Mouse (Mus musculus) hindlimb bud, embryonic 11.5 days (tissue): ENCODE measurements at regions not wholly inside any gene's neighbourhood (a gene's known extent, or its start where the extent isn't known, plus 50 kb on each side); places are given as distances from the start of the nearest gene placed in this dataset.

Experiments
- DNase-seq: peaks from one replicate; pipeline ENCODE4 v3.0.0-alpha.2; 2012; ENCODE audit warnings: low read depth, low spot score; ENCODE audit errors: extremely low spot score

DNA sequence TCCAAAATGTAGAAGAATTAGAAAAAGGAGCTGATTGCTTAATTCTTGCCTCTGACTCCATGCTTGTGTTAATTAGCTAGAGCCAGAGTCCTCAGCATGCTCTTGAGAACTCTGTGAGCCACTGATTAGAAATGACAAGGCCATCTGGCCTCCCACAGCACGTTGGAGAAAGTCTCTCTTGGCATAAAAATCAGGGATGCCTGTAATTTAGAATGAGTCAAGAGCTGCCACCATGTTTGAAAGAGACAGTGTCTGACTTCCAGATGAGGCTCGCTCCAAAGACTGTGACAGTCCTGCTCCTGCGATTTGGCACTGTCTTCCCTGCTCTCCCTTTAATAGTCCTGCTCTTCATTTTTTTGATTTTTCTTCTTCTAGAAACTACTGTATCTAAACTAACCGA is 374.6 kb downstream of the Ipo11 start:
- DNase-seq, result no peak

DNA sequence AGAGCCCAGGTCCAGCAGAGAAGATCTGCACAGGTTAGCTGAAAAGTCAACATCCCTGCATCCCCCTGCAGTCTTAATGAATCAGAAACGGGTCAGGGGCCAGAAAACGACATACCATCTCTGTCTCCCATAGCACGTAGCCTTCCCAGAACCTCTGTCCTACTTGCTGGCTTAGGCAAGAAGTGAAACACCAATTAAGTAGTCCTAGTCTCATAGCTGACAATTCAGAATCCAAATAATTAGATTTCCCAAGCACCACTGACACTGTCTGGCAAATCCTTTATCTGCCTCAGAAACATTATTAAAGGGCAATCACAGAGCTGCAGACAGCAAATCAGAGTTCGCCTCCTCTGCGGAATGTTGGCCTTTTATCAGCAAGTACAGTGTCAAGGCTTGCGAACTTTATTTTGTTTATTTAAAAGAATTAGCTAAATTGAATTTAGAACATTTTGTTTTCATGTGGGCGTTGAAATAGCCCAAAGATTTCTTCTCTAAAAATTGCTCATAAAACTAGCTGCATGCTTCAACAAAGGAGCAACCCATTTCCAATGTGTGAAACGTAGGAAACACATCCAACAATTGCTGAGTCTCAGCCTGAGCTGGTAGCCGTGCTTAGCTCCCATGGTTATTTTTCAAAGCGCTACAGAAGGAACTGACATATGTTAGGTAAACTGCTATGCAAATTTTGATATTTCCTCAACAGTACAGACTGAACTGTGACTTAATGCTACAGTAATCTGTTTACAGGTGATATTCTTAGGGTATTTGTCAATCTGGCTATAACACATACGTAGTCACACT is 411.2 kb downstream of the Ipo11 start:
- no peak for DNase-seq

DNA sequence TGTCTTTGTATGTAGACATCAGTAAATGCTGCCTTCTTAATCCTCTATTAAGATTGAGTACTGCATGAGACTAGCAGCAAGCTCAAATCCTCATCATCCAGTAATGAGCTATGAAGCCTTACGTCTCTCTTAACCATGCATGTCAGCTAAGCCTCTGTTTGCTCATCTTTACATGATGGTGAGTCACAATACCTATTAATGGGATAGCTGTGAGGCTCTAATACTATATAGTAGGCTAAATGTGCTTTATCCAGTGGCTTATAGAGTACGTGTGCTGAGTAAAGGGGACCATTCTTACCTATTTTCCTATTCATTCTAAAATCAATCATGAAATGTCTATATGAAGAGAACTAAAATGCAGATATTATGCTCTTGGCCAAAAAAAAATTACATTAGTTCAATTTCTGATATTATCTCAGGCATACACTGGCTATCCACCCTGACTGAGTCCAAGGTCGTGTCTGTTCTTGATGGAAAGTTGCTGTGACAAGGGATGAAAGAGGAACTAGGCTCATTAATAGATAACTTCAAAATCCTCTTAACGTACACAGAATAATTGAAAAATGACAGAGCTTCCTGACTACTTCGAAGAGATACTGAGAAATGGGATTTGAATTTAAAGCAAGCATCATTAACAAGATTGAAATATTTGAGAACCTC is 422.1 kb downstream of the Ipo11 start:
- DNase-seq, result no peak

DNA sequence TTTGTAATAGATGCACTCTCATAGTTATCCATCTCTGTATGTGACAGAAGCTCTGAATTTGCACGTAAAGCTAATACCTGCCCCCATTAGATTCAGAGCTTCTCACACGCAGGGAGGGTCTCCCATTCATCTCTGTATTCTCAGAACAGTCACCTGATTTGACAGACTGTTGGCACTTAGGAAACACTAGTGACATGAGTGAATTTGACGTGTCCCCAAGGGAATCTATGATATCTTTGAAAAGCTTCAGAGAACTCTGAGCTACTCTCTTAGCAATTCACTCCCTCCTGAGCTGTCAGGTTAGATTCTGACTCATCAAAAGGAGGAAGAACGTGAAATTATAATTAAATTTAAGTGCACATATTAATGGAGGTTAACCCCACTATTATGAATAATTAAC is 423.1 kb downstream of the Ipo11 start:
- no peak for DNase-seq

DNA sequence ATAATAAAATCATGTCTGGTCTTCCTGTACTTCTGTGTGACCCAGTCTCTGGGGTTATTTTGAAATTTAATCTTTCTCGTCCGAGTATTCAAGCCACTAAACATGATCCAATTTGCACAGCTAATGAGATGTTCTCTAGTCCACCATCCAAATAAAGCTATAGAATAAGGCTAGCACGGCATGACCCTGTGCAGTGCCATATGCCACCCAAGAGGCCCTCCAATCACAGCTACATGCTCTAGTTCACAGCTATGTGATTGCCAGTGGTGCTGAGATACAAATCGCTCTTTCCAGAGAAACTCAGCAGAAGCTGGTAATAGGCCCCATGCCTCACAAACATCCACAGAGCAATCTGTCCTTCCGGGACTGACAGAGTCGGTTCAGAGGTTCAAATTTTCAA is 426.3 kb downstream of the Ipo11 start:
- DNase-seq, result no peak

DNA sequence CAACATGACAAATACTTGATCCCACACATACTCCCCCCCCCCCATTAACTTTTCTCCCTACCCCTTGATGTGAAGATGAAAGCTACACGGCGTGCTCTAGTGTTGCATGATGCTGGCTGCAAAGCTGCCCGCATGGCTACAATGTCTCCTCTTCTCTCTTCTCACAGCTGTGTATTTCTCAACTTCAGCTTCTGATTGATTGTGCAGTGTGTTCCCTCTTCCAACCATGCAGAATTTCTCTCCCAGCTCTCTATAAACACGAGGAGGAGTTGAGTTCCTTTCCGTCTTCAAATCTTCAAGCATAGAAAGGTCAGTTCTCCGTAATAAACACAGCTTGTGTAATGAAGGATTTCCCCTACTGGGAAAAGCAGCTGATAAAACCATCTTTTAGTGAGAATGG is 435.5 kb downstream of the Ipo11 start:
- no peak for DNase-seq

DNA sequence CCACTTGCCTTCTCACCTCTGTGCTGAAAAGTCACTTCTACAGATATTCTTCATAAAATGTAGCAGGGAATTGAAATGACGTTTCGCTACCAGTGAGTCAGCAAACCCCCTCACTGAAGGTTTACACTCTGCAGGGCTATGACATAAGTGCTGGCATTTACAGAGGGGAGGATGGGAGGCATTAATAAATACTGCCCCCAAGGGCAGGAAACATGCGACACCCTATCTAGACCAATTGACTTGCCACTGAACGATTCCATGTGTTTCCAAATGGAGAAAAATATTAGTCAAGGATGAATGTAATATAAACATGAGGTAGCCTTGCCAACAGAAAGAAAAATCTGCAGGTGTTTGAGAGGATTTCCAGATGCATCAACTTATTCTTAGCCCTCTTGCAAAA is 465.5 kb downstream of the Ipo11 start:
- no peak for DNase-seq

DNA sequence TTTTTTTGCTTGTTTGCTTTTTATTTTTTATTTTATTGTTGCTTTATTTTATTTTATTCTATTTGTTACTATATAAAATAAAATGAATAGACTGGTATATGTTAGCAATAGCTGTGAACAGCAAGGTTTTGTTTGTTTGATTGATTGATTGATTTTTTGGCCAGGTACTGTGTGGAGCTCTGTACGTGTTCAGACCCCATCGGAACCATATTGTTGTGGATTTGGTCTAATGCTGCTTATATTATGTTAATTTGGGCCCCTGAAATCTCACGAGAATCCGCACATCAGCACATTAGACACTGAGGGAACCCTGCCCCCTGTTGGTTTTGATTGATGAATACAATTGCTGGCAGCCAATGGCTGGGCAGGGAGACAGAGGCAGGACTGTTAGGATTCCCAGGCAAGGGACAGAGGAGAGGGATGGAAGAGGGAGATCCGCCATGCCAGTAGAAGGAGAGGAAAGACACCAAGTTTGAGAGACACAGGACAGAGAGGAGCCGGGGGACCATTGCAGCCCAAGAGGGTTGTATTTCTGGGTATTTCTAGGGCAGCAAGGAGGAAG is 482.3 kb downstream of the Ipo11 start:
- DNase-seq, result no peak

DNA sequence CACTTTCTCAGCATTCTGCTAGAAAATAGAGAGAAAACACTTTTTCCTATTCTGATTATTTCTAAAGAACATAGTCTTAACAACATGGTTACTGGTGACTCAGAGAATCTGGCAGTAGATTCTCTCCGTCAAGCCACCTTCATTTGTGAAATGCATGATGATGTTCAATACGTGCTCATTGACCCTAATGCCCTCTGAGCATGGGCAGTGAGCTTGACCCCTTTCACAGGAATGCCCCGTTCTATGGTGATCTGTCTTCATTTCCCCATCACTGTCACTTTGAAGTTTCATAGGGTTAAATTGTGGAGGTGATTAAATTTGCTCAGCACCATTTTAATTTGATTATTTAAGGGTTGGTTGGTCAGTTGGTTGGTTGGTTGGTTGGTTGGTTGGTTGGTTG is 504.6 kb downstream of the Ipo11 start:
- no peak for DNase-seq

DNA sequence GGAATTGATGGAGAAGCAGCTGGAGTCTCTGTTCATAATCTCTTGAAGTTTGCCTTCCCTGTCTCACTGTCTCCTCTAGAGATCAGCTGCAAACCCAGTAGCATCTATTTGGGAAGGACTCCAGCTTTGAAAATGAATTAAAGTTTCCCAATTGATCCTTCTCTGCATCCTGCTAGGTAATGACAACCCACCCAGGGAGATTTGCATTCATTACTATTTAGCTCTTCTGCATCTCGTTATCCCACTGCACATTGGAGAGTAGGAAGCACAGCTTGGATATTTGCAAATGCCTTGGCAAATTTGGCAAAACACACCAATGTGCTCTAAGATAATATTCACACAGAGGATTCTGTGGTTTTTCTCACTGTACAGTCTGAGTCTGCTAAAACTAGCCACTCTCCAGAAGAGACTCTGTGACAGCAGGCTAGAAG is 530.1 kb downstream of the Ipo11 start:
- no peak for DNase-seq

DNA sequence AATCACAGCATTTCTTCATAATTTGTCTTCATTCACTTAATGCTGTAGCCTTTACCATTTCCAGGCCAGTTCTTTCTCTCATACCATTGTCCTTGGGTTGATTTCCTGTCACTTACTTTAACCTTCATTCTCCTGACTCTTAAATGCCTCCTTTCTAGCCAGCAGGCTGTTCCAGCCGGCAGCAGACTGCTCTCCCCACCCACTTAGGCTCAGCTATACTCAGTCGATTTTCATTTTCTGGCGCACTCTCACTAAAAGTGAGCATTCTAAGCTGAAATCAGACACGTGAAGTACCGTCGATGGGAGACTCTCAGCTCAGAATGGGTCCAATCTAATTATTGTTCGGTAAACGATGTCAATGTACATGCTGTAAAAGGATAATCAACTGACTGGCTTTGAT is 544.1 kb downstream of the Ipo11 start:
- DNase-seq, result no peak

DNA sequence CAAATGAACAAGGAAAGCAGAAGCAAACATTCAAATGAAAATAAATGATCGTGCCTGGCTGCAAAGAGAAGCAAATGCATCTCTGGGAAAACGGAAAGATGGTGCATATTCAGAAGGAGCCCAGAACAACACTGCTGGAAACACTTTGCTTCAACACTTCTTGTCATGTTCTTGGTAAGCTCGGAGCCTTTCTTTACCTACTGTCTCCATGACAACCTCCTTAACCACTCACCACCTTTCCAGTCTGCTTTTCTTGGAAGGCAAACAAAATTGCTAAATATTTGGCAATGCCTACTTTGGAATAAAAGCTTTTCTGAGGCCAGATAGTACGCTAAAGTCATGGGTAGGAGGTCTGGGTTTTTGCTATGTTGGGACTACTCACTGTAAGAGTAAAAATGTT is 548.1 kb downstream of the Ipo11 start:
- no peak for DNase-seq

DNA sequence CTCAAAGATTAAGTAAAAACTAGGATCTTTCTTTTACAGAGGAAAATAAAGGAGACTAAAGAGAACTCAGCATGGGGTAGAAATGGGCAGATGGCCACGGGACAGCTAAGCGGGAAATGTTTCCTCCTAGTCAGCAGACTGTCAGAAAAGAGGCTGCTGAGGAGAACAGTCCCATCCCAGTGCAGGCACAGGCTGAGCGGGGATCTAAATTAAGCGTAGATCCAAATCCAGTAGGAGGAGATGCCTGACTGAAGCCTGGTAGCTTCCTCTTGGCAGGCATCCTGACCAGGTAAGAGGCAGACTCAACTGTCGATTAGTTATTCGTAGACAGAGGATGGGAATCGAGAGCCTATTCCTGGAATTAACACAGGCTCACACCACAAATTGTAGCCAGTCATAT is 569.2 kb downstream of the Ipo11 start:
- DNase-seq, result no peak

DNA sequence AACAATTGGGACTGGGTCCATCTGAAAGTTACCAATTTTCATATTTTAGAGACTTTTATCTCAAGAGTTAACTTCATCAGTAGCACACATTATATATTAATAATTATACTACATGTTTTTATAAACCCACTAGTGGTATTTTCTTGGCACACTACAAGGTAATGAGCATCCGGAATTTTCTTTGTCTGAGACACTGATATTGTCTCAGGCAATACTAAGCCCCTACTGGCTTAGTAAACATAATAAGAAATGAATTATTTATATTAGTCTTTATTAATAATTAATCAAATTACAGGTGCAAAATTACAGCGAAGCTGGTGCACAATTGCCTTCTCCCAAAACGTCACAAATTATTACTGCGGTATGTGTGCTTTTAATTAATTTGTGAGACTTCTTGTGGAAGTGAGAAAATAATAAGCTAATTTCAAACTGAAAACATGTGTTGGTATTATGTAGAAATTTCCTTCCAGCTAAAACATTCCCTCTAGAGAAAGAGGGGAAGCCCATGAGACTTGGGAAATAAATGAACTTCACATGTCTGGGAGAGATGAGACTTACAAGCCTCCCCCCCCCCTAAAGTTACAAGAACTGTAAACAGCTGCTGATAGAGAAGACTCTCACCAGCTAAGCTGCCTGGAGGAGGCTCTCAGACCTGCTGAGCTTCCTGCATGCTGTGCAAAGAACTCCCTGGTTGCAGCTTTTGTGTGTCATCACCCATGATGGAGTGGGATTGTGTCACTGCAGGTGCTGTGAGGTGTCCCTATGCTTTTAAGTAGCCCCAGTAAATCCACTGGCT is 583.9 kb downstream of the Ipo11 start:
- DNase-seq, result no peak

DNA sequence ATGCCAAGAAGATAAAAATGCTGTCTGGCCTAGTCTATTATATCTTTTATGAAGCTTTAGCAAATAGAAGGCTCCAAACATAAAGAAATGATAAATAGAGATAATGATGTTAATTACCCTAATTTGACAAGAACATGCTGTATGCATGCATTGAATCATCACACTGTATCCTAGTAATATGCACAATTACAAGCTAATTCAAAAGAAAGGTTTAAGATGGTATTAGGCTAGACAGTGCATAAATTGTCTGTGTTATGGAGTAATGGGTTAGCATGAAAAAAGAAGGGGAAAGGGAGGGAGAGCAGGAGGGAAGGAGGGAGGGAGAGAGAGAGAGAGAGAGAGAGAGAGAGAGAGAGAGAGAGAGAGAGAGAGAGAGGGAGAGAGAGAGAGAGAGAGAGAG is 604.7 kb downstream of the Ipo11 start:
- DNase-seq, result no peak

DNA sequence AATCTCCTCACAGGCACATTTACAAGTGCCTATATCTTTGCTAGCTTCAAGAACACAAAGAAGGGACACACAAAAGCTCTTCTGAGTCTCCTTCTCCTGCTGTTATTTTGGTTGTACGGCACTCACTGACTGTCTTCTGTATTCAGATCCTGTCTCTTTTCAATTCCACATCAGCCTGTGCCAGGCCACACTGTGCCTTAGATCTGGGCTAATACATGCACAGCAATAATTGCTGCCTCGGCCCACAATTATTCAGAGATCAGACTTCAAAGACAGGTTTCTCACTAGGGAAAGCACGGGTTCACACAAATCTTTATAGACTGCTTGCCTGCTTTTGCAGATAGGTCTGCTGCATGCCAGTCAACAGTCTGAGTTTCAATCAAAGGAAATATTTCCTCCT is 617.8 kb downstream of the Ipo11 start:
- DNase-seq, result no peak

DNA sequence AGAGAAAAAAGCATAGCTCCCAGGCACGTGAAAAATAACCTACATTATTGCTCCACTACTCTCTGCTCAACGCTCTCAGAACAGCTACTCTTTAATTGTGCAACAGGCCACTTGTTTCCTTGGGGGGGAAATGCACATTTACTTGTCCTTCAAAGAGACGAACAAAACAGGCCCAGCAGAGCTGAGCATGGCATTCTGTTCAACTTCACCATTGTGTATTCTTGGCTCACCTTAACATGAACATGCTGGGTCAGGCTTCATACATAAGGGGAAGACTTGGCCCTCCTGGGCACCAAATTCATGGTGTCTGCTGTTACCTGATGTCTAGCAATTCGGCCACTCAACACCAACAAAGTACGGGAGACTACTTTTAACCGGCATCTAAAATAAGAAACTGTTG is 618.3 kb downstream of the Ipo11 start:
- no peak for DNase-seq

DNA sequence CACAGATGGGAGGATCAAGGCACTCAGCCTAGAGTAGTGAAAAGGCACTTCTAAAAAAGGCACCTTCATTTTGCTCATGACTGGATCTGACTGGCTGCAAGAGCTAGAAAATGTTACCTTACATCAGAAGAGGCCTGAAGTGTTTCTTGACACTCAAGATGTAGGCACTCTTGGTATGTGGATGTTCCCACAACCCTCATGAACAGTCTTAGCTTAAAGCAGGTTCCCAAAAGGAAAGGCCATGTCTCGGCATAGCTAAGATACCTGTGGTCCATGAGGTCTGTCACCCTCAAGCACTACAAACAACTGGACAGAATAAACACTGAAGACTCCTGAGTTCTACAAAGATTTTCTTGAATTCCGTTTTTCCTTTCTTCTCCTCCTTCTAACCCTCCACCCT is 619.5 kb downstream of the Ipo11 start:
- no peak for DNase-seq

DNA sequence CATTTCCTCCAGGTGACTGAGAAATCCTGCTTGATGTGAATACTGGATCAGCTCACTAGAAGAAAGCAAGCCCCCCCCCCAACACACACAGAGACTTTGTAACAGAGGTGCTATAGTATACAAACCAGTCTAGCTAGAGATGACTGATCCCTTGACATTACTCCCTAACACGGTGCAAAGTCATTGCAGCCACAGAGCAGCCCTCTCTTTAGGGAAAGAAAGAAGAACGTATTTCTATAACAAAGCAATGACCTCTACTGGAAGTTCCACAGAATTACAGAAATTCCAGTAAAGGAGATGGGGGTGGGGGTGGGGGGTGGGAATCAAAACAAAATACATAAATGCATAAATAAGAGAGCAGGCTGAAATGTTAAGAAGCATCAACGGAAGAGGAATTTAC is 655.6 kb downstream of the Ipo11 start:
- DNase-seq, result no peak

DNA sequence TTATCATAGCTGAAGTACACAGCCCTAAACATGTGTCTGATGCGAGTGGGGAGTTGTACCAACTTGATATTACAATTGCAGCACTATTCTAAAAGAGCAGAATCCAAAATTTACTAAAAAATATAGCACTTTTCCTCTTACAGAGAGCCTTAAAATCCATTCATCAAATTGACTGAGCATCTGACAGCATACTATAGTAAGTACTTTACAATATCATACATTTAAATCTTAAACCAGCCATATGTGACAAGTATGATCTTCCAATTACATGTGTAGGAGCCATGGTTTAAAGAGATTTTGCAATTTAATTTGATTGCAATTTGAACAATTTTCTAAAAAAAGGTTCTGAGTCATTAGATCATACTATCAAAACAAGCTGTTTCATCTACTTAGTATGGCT is 676.9 kb downstream of the Ipo11 start:
- no peak for DNase-seq
